Comparison of ENCODE assay signal across 8 mouse cellular contexts in genomic region chr11:119942201-119942726, GRCm38 (mm10). TPM values are rescaled to one million over a fixed set of nuclear protein-coding genes. Genes with fewer than 3 reads are reported as not detected.
DNase-seq lines count a peak whose midpoint lies in the region; ATAC-seq and TF ChIP-seq lines count a peak whose summit lies in the region.

No protein-coding gene starts in this region.

- peak overlapping the region; percentile 93 for H3K4me2 ChIP-seq in midbrain, embryonic 12.5 days (replicated peaks)

- H3K4me1 ChIP-seq in thymus, adult 2 months (replicated peaks; ENCODE audit: control insufficient read depth, insufficient read depth, low read length) = peaks cover 50% of the 10 kb centered on the region
- H3K4me1 ChIP-seq in midbrain, embryonic 12.5 days = peaks cover 43% of the 10 kb centered on the region

- DNase-seq in frontal cortex, postnatal 10 days (ENCODE audit: low spot score in 2 of 2) = no peak
- DNase-seq in thymus, adult 2 months = no peak
- no peak for DNase-seq in thymus, postnatal 25 days
- no peak for DNase-seq in layer of hippocampus, adult 9-10 months (ENCODE audit: low spot score)

- peak overlapping the region; percentile 52 for H3K9ac ChIP-seq in midbrain, embryonic 12.5 days (replicated peaks)

- H3K27ac ChIP-seq in thymus, adult 2 months (ENCODE audit: control insufficient read depth, insufficient read depth, low read length) = no peak overlapping the region
- peak overlapping the region; percentile 30 for H3K27ac ChIP-seq in midbrain, embryonic 12.5 days (replicated peaks)

- no peak for TF ChIP-seq POLR2A in thymus, adult 2 months (IDR thresholded peaks at IDR 0.05; ENCODE audit: control insufficient read depth, extremely low read depth, insufficient read depth, low read length, poor library complexity)

- H3K9me3 ChIP-seq in midbrain, embryonic 12.5 days = no peaks in the 10 kb centered on the region

- H3K27me3 ChIP-seq in thymus, adult 2 months (ENCODE audit: control insufficient read depth, insufficient read depth, low read length) = no peaks in the 10 kb centered on the region
- peaks cover 49% of the 10 kb centered on the region for H3K27me3 ChIP-seq in midbrain, embryonic 12.5 days

- TF ChIP-seq CTCF in thymus, adult 2 months (IDR thresholded peaks at IDR 0.05; ENCODE audit: borderline replicate concordance, control insufficient read depth, extremely low read depth, insufficient read depth, low read length, poor library complexity) = no peak

- peak overlapping the region; percentile 65 for H3K4me3 ChIP-seq in thymus, adult 2 months (ENCODE audit: control insufficient read depth, insufficient read depth, low read length)
- H3K4me3 ChIP-seq in midbrain, embryonic 12.5 days = peak overlapping the region; percentile 54

- 0 out of 2 replicates have a peak, but pooled peaks have one; percentile 1 for ATAC-seq in frontal cortex, adult (ENCODE audit: low TSS enrichment)
- ATAC-seq in inflammation-experienced regulatory T-cells, adult 6 months = peak; percentile 9
- peak; percentile 12 for ATAC-seq in midbrain, embryonic 12.5 days (ENCODE audit: low FRiP score, low read depth)
- ATAC-seq in granulocyte monocyte progenitor cell, adult 5-6 weeks (replicated peaks; ENCODE audit: poor library complexity, severe bottlenecking) = no peak

- under 1% methylated on average over 43 of the region's 43 CpGs for WGBS in thymus, adult 2 months
- WGBS in midbrain, embryonic 12.5 days = under 1% methylated on average over 34 of the region's 43 CpGs

- H3K36me3 ChIP-seq in thymus, adult 2 months (ENCODE audit: control insufficient read depth, insufficient read depth, low read length) = no peaks in the 10 kb centered on the region
- H3K36me3 ChIP-seq in midbrain, embryonic 12.5 days = no peaks in the 10 kb centered on the region

RNA-seq across cellular contexts. Expression of gene Baiap2, which starts 0.3 kb away (rescaled TPM):
- 53.7 and 59.8 TPM in 2 replicates for polyA plus RNA-seq in thymus, adult 2 months (2012; rRNA removed)
- 10 to 100 TPM in 1 of 3 experiments, 1 to 10 TPM in 2; 8.1 to 12.1 (median 9.6) TPM for polyA plus RNA-seq in inflammation-experienced regulatory T-cells, adult 6 months (2017; shearing (Covaris generic))
- polyA plus RNA-seq in midbrain, embryonic 12.5 days (2016; fragmentation: Nextera tagmentation; extraction: Ambion mirVana) = 10.1 and 10.2 TPM in 2 replicates
- 8.0 and 10.6 TPM in 2 replicates for total RNA-seq in granulocyte monocyte progenitor cell, adult 5-6 weeks (2014; fragmentation: Nextera tagmentation)
- 5.9 and 23.5 TPM in 2 replicates for total RNA-seq in granulocyte monocyte progenitor cell, adult 5-6 weeks (2017)

RNA-seq across cellular contexts. Expression of gene Chmp6, which starts 29.0 kb away (rescaled TPM):
- 59.2 and 59.7 TPM in 2 replicates for polyA plus RNA-seq in thymus, adult 2 months (2012; rRNA removed)
- 10 to 100 TPM; 43.9 to 55.0 (median 52.0) TPM for polyA plus RNA-seq in inflammation-experienced regulatory T-cells, adult 6 months (2017; shearing (Covaris generic))
- 96.1 and 109 TPM in 2 replicates for polyA plus RNA-seq in midbrain, embryonic 12.5 days (2016; fragmentation: Nextera tagmentation; extraction: Ambion mirVana)
- 15.9 and 18.0 TPM in 2 replicates for total RNA-seq in granulocyte monocyte progenitor cell, adult 5-6 weeks (2014; fragmentation: Nextera tagmentation)
- 60.8 and 73.0 TPM in 2 replicates for total RNA-seq in granulocyte monocyte progenitor cell, adult 5-6 weeks (2017)
